Mouse (Mus musculus) thymus, adult 2 months (tissue): Measurements from ENCODE around the gene Acer2.

ENCODE experiments used
- CTCF ChIP-seq: fragments of 200-500 bp; IDR thresholded peaks from 2 replicates; pipeline ENCODE4 v1.5.1; 2012; ENCODE audit warnings: mild to moderate bottlenecking, control low read depth, low read length, moderate library complexity, borderline replicate concordance; ENCODE audit not compliant: control insufficient read depth, poor library complexity, insufficient read depth; ENCODE audit errors: extremely low read depth
- POLR2A ChIP-seq: fragments of 200-500 bp; IDR thresholded peaks from 2 replicates; pipeline ENCODE4 v1.6.1; 2012; ENCODE audit warnings: mild to moderate bottlenecking, low read length, control low read depth, moderate library complexity; ENCODE audit not compliant: control insufficient read depth, poor library complexity, insufficient read depth; ENCODE audit errors: extremely low read depth

- no peak for TF ChIP-seq POLR2A
- TF ChIP-seq CTCF = no peak
Observed at GRCm38 (mm10) chr4:86957576-86958411, 83.6 kb downstream of the Acer2 start.
